Mouse (Mus musculus) CD4-positive helper T cell, adult 2 months (primary cell): ENCODE measurements around the gene Rxra.

Source experiments
- DNase-seq: peaks from one replicate; pipeline ENCODE4 v3.0.0-alpha.2; 2012; ENCODE audit warnings: low read depth, missing footprints, low spot score

Gene Rxra

DNA sequence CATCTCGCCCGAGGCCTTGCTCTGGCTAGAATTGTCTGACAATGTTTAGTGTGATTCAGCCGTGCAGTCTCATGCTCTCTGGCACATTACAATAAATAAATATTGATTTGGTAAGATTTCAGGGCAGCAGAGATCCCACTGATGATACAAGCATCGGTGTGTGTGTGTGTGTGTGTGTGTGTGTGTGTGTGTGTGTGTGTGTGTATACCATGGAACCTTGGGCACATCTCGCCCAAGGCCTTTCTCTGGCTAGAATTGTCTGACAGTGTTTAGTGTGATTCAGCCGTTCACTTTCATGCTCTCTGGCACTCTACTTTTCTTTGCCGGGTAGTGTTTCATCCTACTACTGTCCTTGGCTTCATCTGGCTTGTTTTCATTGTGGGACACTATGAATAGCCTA is 130.5 kb downstream of the Rxra start:
- DNase-seq = no peak

DNA sequence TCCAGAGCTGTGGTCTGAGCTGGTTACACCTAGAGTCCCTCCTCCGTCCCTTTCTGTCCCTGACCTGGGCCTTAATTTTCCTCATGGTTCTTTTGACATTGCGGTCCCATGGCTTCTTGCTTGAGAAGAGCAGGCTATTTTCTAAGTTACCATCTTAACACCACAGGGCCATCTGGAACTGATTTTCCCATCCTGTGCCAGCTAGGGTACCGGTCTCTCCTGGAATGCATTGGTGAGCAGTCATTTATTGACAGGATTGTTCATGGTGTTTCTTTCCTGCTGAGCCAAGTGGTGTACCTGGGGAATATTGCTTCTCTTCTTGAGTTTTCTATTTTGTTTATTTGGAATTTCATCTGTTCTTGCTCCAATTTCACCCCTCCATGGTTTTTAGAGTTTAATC is 131.4 kb downstream of the Rxra start:
- no peak for DNase-seq

DNA sequence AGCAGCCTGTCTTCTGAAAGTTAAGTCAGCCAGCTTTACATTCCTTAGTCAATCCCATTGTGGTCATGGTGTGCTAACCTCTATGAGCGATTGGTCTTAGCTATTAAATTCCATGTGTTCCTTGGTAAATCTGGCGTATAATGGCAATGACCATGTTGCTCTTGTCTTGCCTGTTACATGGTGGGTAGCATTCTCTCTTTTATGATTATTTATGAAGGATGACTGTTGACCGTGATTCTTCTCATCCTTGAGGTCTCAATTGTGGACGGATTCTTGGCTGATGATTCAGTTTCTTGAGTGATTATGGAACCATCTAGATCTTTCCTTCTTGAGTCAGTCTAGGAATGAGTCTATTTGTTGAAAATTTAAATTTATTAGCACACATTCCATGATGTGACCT is 133.7 kb downstream of the Rxra start:
- DNase-seq = no peak
